ENCODE assay signal across 8 mouse cellular contexts in the genomic region with DNA sequence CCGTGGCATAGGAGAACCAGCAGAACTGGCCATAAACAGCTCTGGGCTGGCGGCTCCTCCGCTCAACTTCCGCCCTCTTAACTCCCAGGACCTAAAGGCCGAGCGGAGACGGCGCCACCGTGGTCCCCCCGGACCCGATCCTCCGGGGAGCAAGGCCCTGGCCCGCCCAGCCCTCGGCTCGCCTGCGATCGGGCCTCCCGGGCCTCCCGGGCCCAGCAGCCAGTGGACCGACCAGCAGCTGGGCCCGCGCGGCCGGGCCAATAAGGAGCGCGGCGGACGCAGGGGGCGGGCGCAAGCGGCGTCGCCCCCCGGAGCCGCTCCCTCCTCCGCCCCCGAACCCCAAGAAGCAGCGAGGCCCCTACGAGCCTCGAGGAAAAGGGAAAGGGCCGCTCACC. TPM values are rescaled to one million over a fixed set of nuclear protein-coding genes. Genes with fewer than 3 reads are reported as not detected.
DNase-seq lines count a peak whose midpoint lies in the region; ATAC-seq and TF ChIP-seq lines count a peak whose summit lies in the region.

No protein-coding gene starts in this region.

- peak overlapping the region; percentile 66 for H3K4me2 ChIP-seq in heart, postnatal 0 days (ENCODE audit: low read depth, low read length)
- peak overlapping the region; percentile 73 for H3K4me2 ChIP-seq in forebrain, postnatal 0 days (ENCODE audit: low read depth)

- H3K36me3 ChIP-seq in heart, postnatal 0 days (replicated peaks; ENCODE audit: control insufficient read depth, insufficient read depth, low read length) = peaks cover 15% of the 10 kb centered on the region
- H3K36me3 ChIP-seq in forebrain, postnatal 0 days (ENCODE audit: insufficient read depth) = peaks cover 11% of the 10 kb centered on the region; the same call in 1 of the 2 replicates
- peaks cover 7% of the 10 kb centered on the region; the same call in 1 of the 2 replicates for H3K36me3 ChIP-seq in macrophage (ENCODE audit: inconsistent target)

- TF ChIP-seq EP300 in heart, postnatal 0 days (IDR thresholded peaks at IDR 0.05; ENCODE audit: low read depth) = no peak

- ATAC-seq in heart, postnatal 0 days (ENCODE audit: insufficient read depth, low read depth) = peak; percentile 84
- ATAC-seq in forebrain, postnatal 0 days = peak; percentile 70

- no peak for TF ChIP-seq POLR2A in bone marrow, adult 2 months (IDR thresholded peaks at IDR 0.05; ENCODE audit: borderline replicate concordance, control insufficient read depth, low read depth, low read length)

- peaks cover 49% of the 10 kb centered on the region for H3K79me2 ChIP-seq in macrophage (ENCODE audit: inconsistent target)

- H3K9me3 ChIP-seq in heart, postnatal 0 days (replicated peaks; ENCODE audit: control insufficient read depth, low read length) = no peaks in the 10 kb centered on the region
- H3K9me3 ChIP-seq in forebrain, postnatal 0 days (ENCODE audit: low read length) = no peaks in the 10 kb centered on the region

- WGBS in heart, postnatal 0 days = under 1% methylated on average over 37 of the region's 41 CpGs
- WGBS in bone marrow, adult 2 months = under 1% methylated on average over 34 of the region's 41 CpGs
- under 1% methylated on average over 23 of the region's 41 CpGs for WGBS in forebrain, postnatal 0 days
- WGBS in macrophage (ENCODE audit: missing documents) = 2% methylated on average over 38 of the region's 41 CpGs

- H3K27ac ChIP-seq in heart, postnatal 0 days (ENCODE audit: low read depth) = peak overlapping the region; percentile 96
- H3K27ac ChIP-seq in bone marrow, adult 2 months (ENCODE audit: control insufficient read depth, insufficient read depth, low read depth, low read length, poor library complexity) = peak overlapping the region; percentile 100
- peak overlapping the region; percentile 99 for H3K27ac ChIP-seq in forebrain, postnatal 0 days (ENCODE audit: low read depth, low read length)
- H3K27ac ChIP-seq in macrophage = peak overlapping the region; percentile 87

- H3K4me1 ChIP-seq in heart, postnatal 0 days (ENCODE audit: control insufficient read depth, insufficient read depth) = peaks cover 8% of the 10 kb centered on the region
- no peaks in the 10 kb centered on the region for H3K4me1 ChIP-seq in bone marrow, adult 2 months (ENCODE audit: control insufficient read depth, insufficient read depth, low read length)
- peaks cover 7% of the 10 kb centered on the region; the same call in 1 of the 2 replicates for H3K4me1 ChIP-seq in forebrain, postnatal 0 days (ENCODE audit: insufficient read depth)

- peak overlapping the region; percentile 97 for H3K4me3 ChIP-seq in heart, postnatal 0 days (ENCODE audit: low read depth, low read length)
- H3K4me3 ChIP-seq in bone marrow, adult 2 months (replicated peaks; ENCODE audit: control insufficient read depth, low read depth, low read length) = peak overlapping the region; percentile 90
- H3K4me3 ChIP-seq in forebrain, postnatal 0 days (ENCODE audit: low read depth, low read length) = peak overlapping the region; percentile 95
- H3K4me3 ChIP-seq in macrophage (ENCODE audit: inconsistent target) = peak overlapping the region; percentile 93

- intact Hi-C loops in heart, postnatal 10 days (cut with DNase I) = loop anchor here (2.0 kb wide), 1 partner anchor 24 kb away; no protein-coding TSS in a partner anchor

- peak; percentile 71 for DNase-seq in heart, postnatal 0 days (ENCODE audit: low spot score)
- no peak for DNase-seq in heart, postnatal 10 days
- DNase-seq in forebrain, postnatal 0 days = no peak
- DNase-seq in retina, postnatal 1 day = no peak
- DNase-seq in cerebellum, adult 11 months = no peak
- DNase-seq in urinary bladder, adult 18-20 months (ENCODE audit: low spot score in 2 of 2) = no peak

- TF ChIP-seq CTCF in heart, postnatal 0 days (IDR thresholded peaks at IDR 0.05; ENCODE audit: low read depth) = no peak
- no peak for TF ChIP-seq CTCF in bone marrow, adult 2 months (IDR thresholded peaks at IDR 0.05; ENCODE audit: control insufficient read depth, insufficient read depth, low read length)
- TF ChIP-seq CTCF in forebrain, postnatal 0 days (IDR thresholded peaks at IDR 0.05; ENCODE audit: low read depth) = peak; percentile 23; the same call in 1 of the 2 replicates

- H3K27me3 ChIP-seq in heart, postnatal 0 days (ENCODE audit: control insufficient read depth, insufficient read depth, low read length) = no peaks in the 10 kb centered on the region
- H3K27me3 ChIP-seq in forebrain, postnatal 0 days (ENCODE audit: insufficient read depth, low read length) = no peaks in the 10 kb centered on the region

- H3K9ac ChIP-seq in heart, postnatal 0 days (replicated peaks; ENCODE audit: low read depth, low read length) = peak overlapping the region; percentile 91
- H3K9ac ChIP-seq in forebrain, postnatal 0 days = peak overlapping the region; percentile 94

RNA-seq across cellular contexts. Expression of a gene that starts 0.4 kb away (rescaled TPM):
- 60.4 and 63.6 TPM in 2 replicates for total RNA-seq in heart, postnatal 0 days (2014; rRNA removed; ENCODE audit: low replicate concordance)
- 36.4 and 38.3 TPM in 2 replicates for polyA plus RNA-seq in heart, postnatal 0 days (2015; fragmentation: Nextera tagmentation; extraction: Ambion mirVana)
- total RNA-seq in heart, postnatal 10 days (2021) = 10 to 100 TPM; 45.7 to 47.3 TPM
- polyA plus RNA-seq in bone marrow, adult 2 months (2011; ENCODE audit: insufficient read depth, insufficient read length, low replicate concordance, missing spikeins) = 24.6 and 42.3 TPM in 2 replicates
- 86.6 and 100 TPM in 2 replicates for total RNA-seq in forebrain, postnatal 0 days (2014; rRNA removed)
- polyA plus RNA-seq in forebrain, postnatal 0 days (2015; fragmentation: Nextera tagmentation; extraction: Ambion mirVana) = 95.9 and 103 TPM in 2 replicates
- total RNA-seq in macrophage (2018; cell fraction: chromatin; rRNA removed) = 100 to 1,000 TPM; 146 to 247 (median 200) TPM
- total RNA-seq in macrophage (2018; cell fraction: cytosol; rRNA removed) = 100 to 1,000 TPM in 2 of 26 experiments, 10 to 100 TPM in 24; 75.1 to 105 (median 86.4) TPM
- 100 to 1,000 TPM; 107 to 217 (median 136) TPM for total RNA-seq in macrophage (2018; cell fraction: nucleus; rRNA removed)
- 48.8 to 64.2 TPM (median 61.5 TPM) in 3 replicates for polyA plus RNA-seq in macrophage (2018)

RNA-seq across cellular contexts. Expression of a gene that starts 23.6 kb away (rescaled TPM):
- total RNA-seq in heart, postnatal 0 days (2014; rRNA removed; ENCODE audit: low replicate concordance) = 125 and 166 TPM in 2 replicates
- polyA plus RNA-seq in heart, postnatal 0 days (2015; fragmentation: Nextera tagmentation; extraction: Ambion mirVana) = 113 and 117 TPM in 2 replicates
- 100 to 1,000 TPM; 133 to 136 TPM for total RNA-seq in heart, postnatal 10 days (2021)
- 53.6 and 59.1 TPM in 2 replicates for polyA plus RNA-seq in bone marrow, adult 2 months (2011; ENCODE audit: insufficient read depth, insufficient read length, low replicate concordance, missing spikeins)
- 81.2 and 92.5 TPM in 2 replicates for total RNA-seq in forebrain, postnatal 0 days (2014; rRNA removed)
- polyA plus RNA-seq in forebrain, postnatal 0 days (2015; fragmentation: Nextera tagmentation; extraction: Ambion mirVana) = 88.3 and 149 TPM in 2 replicates
- total RNA-seq in macrophage (2018; cell fraction: chromatin; rRNA removed) = 10 to 100 TPM; 12.0 to 63.5 (median 25.2) TPM
- 100 to 1,000 TPM in 21 of 26 experiments, 10 to 100 TPM in 5; 77.6 to 133 (median 112) TPM for total RNA-seq in macrophage (2018; cell fraction: cytosol; rRNA removed)
- 10 to 100 TPM; 19.6 to 67.0 (median 35.6) TPM for total RNA-seq in macrophage (2018; cell fraction: nucleus; rRNA removed)
- 102 to 248 TPM (median 154 TPM) in 3 replicates for polyA plus RNA-seq in macrophage (2018)

RNA-seq across cellular contexts. Expression of a gene that starts 26.2 kb away (rescaled TPM):
- 116 and 121 TPM in 2 replicates for total RNA-seq in heart, postnatal 0 days (2014; rRNA removed; ENCODE audit: low replicate concordance)
- polyA plus RNA-seq in heart, postnatal 0 days (2015; fragmentation: Nextera tagmentation; extraction: Ambion mirVana) = 24.6 and 26.2 TPM in 2 replicates
- total RNA-seq in heart, postnatal 10 days (2021) = 10 to 100 TPM; 37.3 to 46.2 TPM
- polyA plus RNA-seq in bone marrow, adult 2 months (2011; ENCODE audit: insufficient read depth, insufficient read length, low replicate concordance, missing spikeins) = 24.6 and 31.6 TPM in 2 replicates
- total RNA-seq in forebrain, postnatal 0 days (2014; rRNA removed) = 104 and 122 TPM in 2 replicates
- polyA plus RNA-seq in forebrain, postnatal 0 days (2015; fragmentation: Nextera tagmentation; extraction: Ambion mirVana) = 89.5 and 94.9 TPM in 2 replicates
- 100 to 1,000 TPM in 4 of 26 experiments, 10 to 100 TPM in 22; 35.4 to 192 (median 66.1) TPM for total RNA-seq in macrophage (2018; cell fraction: chromatin; rRNA removed)
- 10 to 100 TPM; 32.6 to 61.8 (median 46.3) TPM for total RNA-seq in macrophage (2018; cell fraction: cytosol; rRNA removed)
- total RNA-seq in macrophage (2018; cell fraction: nucleus; rRNA removed) = 100 to 1,000 TPM in 2 of 26 experiments, 10 to 100 TPM in 24; 41.1 to 136 (median 76.9) TPM
- 36.6 to 49.8 TPM (median 45.8 TPM) in 3 replicates for polyA plus RNA-seq in macrophage (2018)

RNA-seq across cellular contexts. Expression of a gene that starts 59.5 kb away (rescaled TPM):
- 80.4 and 110 TPM in 2 replicates for total RNA-seq in heart, postnatal 0 days (2014; rRNA removed; ENCODE audit: low replicate concordance)
- polyA plus RNA-seq in heart, postnatal 0 days (2015; fragmentation: Nextera tagmentation; extraction: Ambion mirVana) = 81.6 and 84.0 TPM in 2 replicates
- 10 to 100 TPM; 54.6 to 59.1 TPM for total RNA-seq in heart, postnatal 10 days (2021)
- polyA plus RNA-seq in bone marrow, adult 2 months (2011; ENCODE audit: insufficient read depth, insufficient read length, low replicate concordance, missing spikeins) = 22.8 and 31.5 TPM in 2 replicates
- total RNA-seq in forebrain, postnatal 0 days (2014; rRNA removed) = 7.2 and 11.9 TPM in 2 replicates
- 39.1 and 42.6 TPM in 2 replicates for polyA plus RNA-seq in forebrain, postnatal 0 days (2015; fragmentation: Nextera tagmentation; extraction: Ambion mirVana)
- 100 to 1,000 TPM in 13 of 26 experiments, 10 to 100 TPM in 13; 49.6 to 141 (median 99.2) TPM for total RNA-seq in macrophage (2018; cell fraction: chromatin; rRNA removed)
- total RNA-seq in macrophage (2018; cell fraction: cytosol; rRNA removed) = 10 to 100 TPM; 19.4 to 31.5 (median 24.0) TPM
- 10 to 100 TPM; 25.0 to 74.6 (median 52.3) TPM for total RNA-seq in macrophage (2018; cell fraction: nucleus; rRNA removed)
- polyA plus RNA-seq in macrophage (2018) = 16.2 to 29.9 TPM (median 28.5 TPM) in 3 replicates
